Mouse (Mus musculus) CH12.LX (cell line): ENCODE measurements around the gene Txn1.

Experiments
- CTCF ChIP-seq, 2 experiments: IDR thresholded peaks in 1 of 2; conservative IDR thresholded peaks in 1 of 2; 2 replicates each; pipeline ENCODE4 v1.5.1; 2011 to 2012; ENCODE audit warnings: low read depth in 2 of 2, low read length in 2 of 2, improper control_type of control experiment in 1 of 2, inconsistent platforms in 1 of 2, mild to moderate bottlenecking in 1 of 2, moderate library complexity in 1 of 2
- MXI1 ChIP-seq: IDR thresholded peaks from 2 replicates; pipeline ENCODE4 v1.6.1; 2011; ENCODE audit warnings: mild to moderate bottlenecking, low read depth, low read length, improper control_type of control experiment
- POLR2A ChIP-seq: IDR thresholded peaks from 2 replicates; pipeline ENCODE4 v1.6.1; 2011; ENCODE audit warnings: low read depth, mild to moderate bottlenecking, improper control_type of control experiment, low read length

GRCm38 (mm10) chr4:57959056-57959455 is 2.8 kb upstream of the Txn1 start:
- TF ChIP-seq POLR2A: no peak
- no peak for TF ChIP-seq CTCF (conservative IDR thresholded peaks at IDR 0.05 in 1 of 2, IDR thresholded peaks at IDR 0.05 in 1 of 2; ENCODE audit: low read depth in 2 of 2, low read length in 2 of 2)
- TF ChIP-seq MXI1: no peak
